Mouse (Mus musculus) kidney, postnatal 10 days (tissue): Measurements from ENCODE around the gene Sox5.

ENCODE experiments used
- DNase-seq: peaks from one replicate; pipeline ENCODE4 v3.0.0; 2021; ENCODE audit warnings: mixed read lengths

The Sox5 gene

DNA sequence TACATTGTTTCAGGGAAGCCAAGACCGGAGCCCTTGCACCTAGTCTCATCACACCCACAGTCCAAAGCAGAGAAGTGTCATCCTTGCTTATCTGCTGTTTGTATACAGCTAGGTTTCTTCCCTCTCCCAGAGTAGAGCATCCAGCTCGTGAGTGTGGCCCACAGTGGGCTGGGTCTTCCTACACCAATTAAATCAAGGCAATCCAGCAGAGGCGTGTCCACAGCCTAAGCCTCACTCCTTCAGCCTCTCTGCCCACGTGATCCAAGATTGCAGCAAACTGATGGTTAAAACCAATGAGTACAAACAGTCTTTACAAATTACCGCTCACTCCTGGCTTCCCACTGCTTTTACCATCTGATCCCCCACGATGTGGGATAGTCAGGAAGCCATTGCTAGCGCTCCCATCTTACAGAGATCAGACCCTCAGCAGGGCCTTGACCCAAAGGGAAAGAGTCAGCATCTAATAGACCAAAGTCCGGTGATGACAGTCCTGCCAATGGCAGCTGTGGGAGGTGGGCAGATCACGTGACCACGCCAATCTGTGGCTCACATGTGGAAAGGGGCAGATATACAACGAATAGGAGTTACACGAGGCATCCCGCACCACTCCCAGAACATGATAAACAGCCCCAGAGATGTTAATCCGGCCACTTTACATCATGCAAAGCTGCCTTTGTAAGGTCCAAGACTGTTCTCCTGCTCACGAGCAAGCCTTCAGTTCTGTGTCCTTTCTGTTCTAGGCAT lies 9.4 kb downstream of the Sox5 start:
- DNase-seq = no peak

- DNase-seq = no peak
Measured at GRCm38 (mm10) chr6:144769060-144769459, 12.7 kb downstream of the Sox5 start.

DNA sequence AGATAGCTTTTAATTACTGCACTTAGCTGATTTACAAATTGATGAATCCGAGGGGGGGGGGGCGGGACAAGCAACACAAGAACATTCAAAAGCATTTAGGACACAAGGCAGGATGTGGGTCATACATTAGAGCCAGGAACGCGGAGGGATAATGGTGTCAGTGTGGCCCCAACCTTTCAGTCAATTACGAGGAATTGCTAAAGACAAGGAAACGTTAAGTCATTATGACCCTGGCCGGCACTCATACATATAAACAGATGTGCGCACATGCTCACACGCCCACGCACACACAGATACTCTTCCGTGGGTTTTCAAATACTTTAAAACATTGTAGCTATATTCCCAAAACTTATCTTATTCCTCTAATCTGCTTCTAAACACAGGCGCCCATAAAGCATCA lies 19.9 kb downstream of the Sox5 start:
- DNase-seq = no peak

DNA sequence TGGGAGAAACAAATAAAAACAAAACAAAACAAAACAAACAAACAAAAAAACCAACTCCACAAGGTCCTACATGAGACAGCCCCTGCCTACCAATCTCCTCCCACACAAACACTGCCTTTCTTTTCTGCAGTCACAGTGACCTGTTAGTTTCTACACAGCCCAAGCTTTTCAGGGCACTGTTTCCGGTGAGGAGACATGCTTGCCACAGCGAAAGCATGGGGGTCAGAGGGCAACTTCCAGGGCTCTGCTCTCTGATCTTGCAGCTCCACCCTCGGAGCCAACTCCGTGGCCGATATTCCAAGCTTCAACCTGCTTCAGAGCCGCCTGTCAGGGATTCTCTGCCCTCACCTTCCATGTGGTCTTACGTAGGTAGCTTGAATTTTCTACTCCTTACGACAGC lies 22.6 kb downstream of the Sox5 start:
- DNase-seq = peak; percentile 33

- no peak for DNase-seq
Measured at GRCm38 (mm10) chr6:144757414-144757813, 24.4 kb downstream of the Sox5 start.

DNA sequence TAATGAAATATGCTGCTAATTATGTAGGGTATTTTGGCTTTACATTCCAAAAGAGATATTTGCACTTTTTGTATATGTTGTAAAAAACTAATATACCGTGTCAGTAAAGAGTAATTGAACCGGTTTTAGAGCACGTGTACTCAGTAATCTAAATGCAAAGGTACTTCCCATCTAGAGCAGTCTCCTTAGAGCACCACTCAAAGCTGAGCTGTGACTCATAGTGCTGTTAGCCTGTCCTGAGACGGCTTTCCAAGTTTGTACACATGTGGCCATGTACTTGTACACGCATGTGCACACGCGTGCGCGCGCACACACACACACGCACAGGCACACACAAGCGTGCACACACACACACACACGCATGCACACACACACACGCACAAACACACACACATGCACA lies 25.3 kb downstream of the Sox5 start:
- DNase-seq = no peak

GRCm38 (mm10) chr6:144755304-144755703 lies 26.5 kb downstream of the Sox5 start:
- no peak for DNase-seq

GRCm38 (mm10) chr6:144754366-144754765 lies 27.4 kb downstream of the Sox5 start:
- peak; percentile 35 for DNase-seq

- peak; percentile 33 for DNase-seq
Measured at GRCm38 (mm10) chr6:144753963-144754296, 27.8 kb downstream of the Sox5 start.

DNA sequence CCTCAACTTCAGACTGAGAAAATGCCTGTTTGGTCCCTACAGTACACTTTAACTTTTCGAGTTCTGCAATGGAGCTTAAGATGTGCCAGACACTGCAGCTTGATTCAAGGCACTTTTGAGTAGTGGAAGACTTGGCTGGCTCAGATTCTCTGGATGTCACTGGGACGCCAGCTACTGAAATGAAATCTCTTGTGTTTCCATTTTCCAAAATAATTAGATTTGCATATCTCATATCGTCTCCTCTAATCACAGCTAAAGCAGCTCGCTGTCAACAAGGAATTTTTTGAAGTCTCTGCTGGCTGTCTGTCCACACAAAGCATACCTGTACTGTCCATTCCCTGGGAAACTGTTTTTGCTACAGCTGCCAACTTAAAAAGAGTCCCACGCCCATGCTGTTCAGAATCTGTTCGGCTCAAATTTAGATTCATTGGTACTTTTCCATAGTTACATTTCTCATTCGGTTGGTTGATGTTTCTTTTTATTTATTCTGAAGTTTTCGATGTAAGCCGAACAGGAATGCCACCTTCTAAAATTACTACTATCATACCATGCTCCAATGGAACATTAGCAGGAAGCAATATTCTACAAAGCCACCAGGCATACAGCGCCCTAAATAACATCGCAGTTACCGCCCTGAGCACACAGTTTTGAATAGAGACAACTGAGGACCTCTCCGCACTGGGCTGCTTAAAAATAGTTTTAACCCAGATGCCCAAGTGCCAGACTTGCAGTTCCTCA lies 28.4 kb downstream of the Sox5 start:
- no peak for DNase-seq

GRCm38 (mm10) chr6:144751581-144751980 lies 30.2 kb downstream of the Sox5 start:
- DNase-seq = no peak

- DNase-seq = no peak
Measured at GRCm38 (mm10) chr6:144750197-144750596, 31.6 kb downstream of the Sox5 start.

GRCm38 (mm10) chr6:144746436-144746835 lies 35.3 kb downstream of the Sox5 start:
- no peak for DNase-seq

- no peak for DNase-seq
Measured at GRCm38 (mm10) chr6:144742559-144742958, 39.2 kb downstream of the Sox5 start.

DNA sequence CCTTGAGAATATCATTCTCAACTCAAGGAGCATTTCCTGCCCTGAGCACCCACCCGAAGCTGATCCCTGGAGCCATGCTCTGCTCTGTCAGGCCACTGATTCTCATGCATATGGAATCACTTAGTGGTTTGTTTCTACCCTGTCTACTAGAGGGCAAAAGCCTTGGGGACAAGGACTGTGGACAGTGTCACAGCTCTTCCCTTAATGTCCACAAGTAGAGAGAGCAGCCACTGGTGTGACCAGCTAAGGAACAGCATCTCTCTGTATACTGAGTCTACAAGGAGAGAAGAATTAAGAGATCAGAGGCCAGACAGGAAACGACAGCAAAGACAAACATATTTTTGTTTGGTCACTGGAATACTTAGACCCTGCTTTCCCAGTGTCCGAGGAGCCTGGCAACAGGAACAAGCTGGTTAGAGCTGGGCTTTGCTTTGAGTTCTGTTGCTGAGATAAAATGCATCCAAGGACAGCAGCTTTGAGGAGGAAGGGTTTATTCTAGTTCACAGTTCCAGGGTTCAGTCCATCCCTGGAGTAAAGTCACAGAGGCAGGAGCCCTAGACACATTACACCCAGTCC lies 40.6 kb downstream of the Sox5 start:
- DNase-seq = no peak

DNA sequence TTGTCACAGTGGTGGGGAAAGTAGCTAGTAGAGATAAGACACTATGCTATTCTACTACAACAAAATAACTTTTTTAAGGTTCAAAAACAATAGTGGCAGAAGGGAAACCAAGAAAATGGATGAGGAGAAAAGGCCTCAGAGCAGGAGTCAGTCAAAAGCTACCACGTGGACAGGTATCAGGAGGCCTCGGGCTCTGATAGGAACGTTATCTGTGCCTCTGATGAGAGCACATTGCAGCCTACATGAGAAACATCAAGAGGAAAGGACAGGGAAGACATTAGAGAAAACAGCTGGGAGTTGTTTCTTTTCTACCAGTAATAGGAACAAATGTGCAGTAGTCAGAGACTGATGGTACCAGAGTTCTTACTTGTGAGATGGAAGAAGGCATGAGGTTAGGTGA lies 41.4 kb downstream of the Sox5 start:
- no peak for DNase-seq

DNA sequence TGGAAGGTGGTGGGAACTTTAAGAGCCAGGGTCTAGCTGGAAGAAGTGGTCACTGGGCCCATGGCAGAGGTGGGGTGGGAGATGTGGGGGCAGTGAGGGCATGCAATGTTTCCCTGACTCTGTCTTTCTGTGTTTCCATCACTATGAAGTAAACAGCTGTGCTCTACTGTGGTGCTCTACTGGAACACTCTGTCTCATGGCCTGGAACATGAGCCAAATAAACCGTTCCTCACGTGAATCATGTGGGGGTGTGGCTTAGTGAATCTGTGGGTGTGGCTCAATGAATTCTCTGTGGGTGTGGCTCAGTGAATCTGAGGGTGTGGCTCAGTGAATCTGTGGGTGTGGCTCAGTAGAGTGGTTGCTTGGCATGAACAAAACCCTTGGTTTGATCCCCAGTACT lies 42.0 kb downstream of the Sox5 start:
- DNase-seq = no peak

- DNase-seq = no peak
Measured at GRCm38 (mm10) chr6:144737786-144738185, 44.0 kb downstream of the Sox5 start.

DNA sequence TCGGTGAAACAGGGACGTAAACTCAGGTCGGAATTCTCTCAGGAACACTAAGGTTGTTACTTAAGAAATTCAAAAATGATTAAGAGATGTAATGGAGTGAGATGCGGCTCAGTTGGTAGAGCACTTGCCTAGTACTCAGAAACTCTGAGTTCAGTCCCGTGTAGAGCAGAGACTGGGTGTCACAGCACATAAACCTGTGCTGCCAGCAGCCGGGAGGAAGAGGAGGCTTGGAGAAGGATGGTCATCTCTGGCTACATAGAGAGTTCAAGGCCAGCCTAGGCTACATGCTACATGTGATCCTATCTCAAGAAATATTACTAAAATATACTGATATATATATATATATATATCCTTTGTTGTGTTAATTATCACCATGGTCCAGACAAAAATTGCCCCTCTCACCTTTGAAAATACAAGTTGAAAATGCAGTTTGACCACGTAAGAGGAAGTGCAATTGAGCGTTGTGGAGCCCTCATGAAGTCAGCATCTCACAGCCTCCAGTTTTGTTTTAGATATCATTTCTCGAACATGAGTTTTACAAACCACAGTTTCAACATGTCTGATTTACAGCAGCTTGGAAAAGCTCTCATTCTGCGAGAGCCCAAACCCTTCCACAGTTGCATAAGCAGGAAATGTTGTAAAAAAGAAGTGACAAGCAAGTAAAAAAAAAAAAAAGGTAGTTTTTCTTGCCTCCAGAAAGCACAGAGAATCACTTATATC lies 50.4 kb downstream of the Sox5 start:
- DNase-seq = no peak

- no peak for DNase-seq
Measured at GRCm38 (mm10) chr6:144723530-144724144, 58.1 kb downstream of the Sox5 start.

DNA sequence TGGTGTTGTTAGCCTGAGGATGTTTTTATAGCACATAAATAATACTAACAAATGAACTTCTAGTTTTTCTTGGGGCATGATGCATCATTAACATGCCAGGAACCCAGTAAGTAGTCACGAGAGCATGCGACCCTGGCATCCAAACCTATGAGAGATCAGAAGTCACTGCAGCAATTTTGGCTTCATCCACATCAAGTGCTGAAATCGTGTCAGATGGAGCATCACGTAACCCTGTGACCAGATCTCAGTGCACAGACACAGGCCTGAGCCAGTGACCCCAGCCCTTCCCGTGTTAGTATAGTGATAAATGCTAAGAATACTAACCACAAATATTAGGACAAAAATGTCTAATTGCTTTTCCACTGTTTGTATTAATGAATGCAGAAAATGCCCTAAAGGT lies 58.8 kb downstream of the Sox5 start:
- DNase-seq = no peak

DNA sequence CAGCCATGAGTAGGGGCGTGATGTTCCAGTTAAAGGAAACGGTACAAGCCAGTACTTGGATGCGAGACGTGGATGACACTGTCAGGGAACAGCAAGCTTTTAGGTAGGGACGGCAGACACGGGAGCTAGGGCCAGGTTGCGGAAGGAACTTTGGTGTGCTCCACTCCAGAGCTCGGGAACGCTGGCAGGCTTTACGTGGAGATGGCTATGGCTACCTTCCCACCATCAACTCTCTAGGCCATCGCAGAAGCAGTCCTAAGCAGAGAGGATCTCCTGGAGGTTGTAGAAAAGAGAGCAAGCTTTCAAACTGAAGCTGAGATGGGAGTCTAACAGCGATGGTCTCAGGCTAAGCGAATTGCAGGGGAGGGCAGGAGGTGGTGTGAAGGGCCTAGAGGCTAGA lies 60.9 kb downstream of the Sox5 start:
- no peak for DNase-seq

DNA sequence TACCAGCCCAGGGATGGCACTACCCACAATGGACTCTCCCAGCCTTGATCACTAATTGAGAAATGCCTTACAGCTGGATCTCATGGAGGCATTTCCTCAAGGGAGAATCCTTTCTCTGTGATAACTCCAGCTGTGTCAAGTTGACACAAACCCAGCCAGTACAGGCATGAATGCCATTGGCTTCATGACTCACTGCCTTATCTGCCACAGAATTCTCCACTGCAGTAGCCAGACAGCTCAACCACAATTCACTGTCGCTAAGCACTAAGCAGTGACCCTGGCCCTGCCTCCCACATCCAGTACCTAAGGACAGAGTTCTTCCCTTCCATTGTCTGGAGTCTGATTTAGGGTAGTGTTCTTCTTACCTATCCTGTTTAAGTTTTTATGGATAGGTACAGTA lies 65.4 kb downstream of the Sox5 start:
- DNase-seq = no peak
